Mouse (Mus musculus): Measurements from ENCODE around the gene Htra2.

- TF ChIP-seq POLR2A (IDR thresholded peaks at IDR 0.05; ENCODE audit: borderline replicate concordance, insufficient read depth, low read length) (no peak), CTCF (IDR thresholded peaks at IDR 0.05; ENCODE audit: borderline replicate concordance, insufficient read depth, low read depth, low read length) (no peak)
Observed at GRCm38 (mm10) chr6:83020121-83020520, 35.0 kb downstream of the Htra2 start.
